Mouse (Mus musculus) left cerebral cortex, postnatal 14 days (tissue): Measurements from ENCODE around the gene Ccnjl. TPM values are rescaled to one million over a fixed set of nuclear protein-coding genes. Genes with fewer than 3 reads are reported as not detected.

Experiments
- DNase-seq, 2 experiments: peaks; one replicate each; pipeline ENCODE4 v3.0.0; 2021 to 2022; ENCODE audit warnings: low spot score in 2 of 2, mixed read lengths in 1 of 2
- intact Hi-C: fragments of 180-260 bp; cut with DNase I; formaldehyde crosslinking; loops from one replicate; pipeline ENCODE4 v1.15.1; 2025
- long read RNA-seq, 2 experiments: library from polyadenylated mRNA; stranded (forward); transcript quantifications; one replicate each; pipeline ENCODE4 v2.0.0; 2021
- total RNA-seq, 2 experiments: library from RNA; stranded (reverse); gene quantifications; 2 replicates each; pipeline ENCODE4 v1.2.3; 2021

Ccnjl gene
- total RNA-seq, result 1 to 10 TPM; 5.6 to 6.2 TPM
- long read RNA-seq, experiment 1, partial matches to known transcripts, result 1 of 5 reads
- long read RNA-seq, experiment 1, other reads (novel, unspliced or antisense), result 0 of 5 reads
- long read RNA-seq, experiment 2, partial matches to known transcripts, result 4 of 5 reads
- long read RNA-seq, experiment 2, other reads (novel, unspliced or antisense), result 0 of 5 reads

DNA sequence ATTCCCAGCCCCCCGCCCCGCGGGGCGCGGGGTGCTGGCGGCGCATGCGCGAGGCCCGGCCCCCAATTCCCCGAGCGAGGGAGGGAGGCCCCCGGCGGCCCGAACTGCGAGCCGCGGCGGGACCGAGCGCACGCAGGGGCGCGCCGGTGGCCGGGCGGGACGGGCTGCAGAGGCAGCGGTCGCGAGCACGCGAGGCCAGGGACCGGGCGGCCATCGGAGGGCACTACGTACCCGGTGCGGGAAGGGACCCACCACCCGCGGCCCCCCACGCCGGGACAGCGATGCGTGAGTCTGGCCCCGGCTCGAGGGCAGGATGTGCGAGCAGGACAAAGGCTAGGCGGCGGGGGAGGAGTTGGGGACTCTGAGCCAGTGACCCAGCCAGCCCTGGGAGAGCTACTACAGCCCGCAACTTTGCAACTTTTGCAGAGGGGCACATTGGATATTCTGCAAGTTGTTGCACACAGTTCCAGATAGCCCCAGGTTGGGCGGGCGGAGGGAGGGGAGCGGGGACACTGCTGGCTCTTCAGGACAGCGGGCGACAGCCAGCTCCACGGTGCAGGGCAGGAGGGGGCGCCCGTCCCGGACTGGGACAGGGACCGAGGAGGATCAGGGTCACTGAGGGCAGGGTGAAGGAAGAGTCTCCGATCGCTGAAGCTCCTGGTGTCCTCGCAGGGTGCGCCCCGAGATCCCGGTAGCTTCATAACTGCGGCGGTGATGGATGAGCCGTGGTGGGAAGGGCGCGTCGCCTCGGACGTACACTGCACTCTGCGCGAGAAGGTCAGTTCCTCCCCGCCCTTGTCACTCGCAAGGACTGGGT, at the start of gene Ccnjl:
TSS of gene Ccnjl (plus strand) at position 102 of the 817 bp plus-strand sequence.
- intact Hi-C loops, result no loop called here
- peak in 1 of 2 experiments; percentile 57 for DNase-seq

DNA sequence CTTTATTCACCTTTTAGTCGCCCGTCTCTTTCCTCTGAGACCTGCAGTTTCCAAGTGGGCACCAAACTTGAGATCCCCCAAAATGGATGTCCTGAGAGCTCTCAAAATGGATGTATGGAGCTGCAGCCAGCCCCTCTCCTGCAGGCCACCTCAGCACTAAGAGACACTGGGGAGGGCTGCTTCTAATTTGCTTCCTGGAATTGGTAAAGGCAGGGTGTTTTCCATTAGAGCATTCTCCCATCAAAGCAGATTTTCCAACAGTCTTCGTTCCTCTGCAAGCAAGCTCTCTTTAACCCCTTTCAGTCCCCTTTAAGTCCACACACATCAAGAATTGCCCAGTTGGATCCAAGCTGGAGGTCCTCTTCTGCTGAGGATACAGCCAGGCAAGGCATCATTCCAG, 49.2 kb upstream of the Ccnjl start:
- no peak for DNase-seq
- intact Hi-C loops, result no loop called here

DNA sequence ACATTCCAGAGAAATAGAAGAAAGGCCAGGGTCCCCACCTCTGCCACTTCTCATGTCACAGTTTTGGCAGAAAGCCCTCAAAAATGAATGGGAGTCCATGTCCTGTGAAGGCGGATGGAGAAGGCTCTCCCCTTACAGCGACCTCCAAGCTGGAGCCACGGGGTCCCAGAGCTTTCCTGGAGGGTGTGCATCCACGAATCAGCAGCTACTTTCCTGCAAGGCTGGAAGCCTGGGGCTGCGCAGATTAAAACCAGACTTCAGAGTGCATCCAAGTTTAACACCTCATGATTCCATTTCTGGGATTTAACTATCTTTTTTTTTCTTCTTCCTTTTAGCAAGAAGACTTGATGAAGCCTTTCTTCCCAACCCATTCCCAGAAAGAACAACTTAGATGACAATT, 48.0 kb upstream of the Ccnjl start:
- intact Hi-C loops, result no loop called here
- DNase-seq, result no peak

DNA sequence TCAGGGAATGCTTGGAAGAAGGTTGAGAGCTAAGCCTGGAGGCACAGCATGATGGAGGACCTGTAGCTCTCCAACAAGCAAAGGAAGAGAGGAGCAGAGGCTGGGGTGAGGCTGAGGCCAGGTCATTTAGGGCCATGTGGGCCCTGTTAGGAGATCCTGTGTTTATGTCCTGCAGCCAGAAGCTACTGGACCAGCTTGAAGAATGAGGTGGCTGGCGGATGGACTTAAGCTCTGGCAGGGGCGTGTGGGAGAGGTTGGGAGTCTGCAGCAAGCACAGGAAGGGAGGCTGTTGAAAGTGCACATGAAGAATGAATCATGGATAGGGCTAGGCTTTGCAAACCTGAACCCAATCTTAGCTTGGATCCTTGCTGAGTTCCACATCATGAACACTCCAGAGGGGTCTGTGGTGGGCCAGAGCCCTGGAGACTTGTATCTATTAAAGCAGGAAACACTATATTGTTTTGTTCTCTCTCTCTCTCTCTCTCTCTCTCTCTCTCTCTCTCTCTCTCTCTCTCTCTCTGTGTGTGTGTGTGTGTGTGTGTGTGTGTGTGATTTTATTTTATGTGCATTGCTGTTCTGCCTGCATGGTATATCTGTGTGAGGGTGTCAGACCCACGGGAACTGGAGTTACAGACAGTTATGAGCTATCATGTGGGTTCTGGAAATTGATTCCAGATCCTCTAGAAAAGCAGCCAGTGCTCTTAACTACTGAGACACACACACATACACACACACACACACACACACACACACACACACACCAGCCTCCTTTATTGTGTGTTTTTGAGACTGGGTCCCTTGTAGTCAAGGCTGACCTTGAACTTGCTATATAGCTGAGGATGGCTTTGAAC, 46.7 kb upstream of the Ccnjl start:
- no peak for DNase-seq
- intact Hi-C loops, result no loop called here

DNA sequence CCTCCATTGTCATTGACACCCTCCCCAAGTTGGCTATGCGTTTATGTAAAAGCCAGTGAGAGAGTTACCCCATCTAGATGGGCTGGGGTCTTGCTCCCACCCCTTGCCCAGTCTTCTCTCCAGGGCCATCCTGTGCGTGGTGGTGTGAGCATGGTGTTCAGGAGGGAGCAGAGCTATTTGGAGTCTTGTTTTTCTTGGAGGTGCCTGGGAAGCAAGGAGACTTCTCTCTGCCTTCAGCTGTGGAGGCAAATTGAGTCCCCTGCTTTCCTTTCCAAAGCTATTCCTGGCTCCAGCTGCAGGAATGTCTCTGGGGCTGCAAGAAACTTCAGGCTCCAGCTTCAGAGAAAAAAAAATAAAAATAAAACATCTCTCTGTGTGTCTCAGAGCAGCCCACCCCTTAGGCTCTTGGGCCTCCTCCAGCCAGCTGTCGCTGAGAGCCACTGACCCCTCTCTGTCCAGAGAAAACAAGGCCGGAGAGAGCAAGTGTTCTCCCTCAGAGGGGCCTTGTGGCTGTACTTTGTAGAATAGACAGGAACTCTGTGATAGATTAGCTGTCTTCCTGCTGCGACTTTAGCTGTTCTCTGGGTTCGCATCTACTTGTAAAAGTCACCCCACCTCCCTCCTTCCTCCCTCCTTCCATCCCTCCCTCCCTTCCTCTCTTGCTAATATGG, 45.3 kb upstream of the Ccnjl start:
- DNase-seq, result no peak
- intact Hi-C loops, result no loop called here

DNA sequence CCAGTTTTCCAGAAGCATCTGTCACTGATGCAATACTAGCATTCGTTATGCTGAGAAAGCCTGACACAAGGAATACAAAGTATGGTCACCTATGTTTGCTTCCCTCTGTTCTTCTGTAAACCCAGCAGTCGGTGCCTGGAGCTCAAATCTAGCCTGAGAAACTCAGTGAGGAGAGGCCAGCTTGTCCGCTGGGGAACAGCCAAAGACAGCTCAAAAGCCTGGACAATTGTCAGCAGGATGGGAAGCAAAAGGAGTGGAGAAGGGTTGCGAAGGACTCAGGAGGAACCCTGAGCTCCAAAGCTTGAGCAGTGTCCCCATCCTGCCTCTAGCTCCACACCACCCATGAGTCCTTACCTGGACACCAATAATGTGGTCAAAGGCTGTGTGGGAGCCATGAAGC, 44.5 kb upstream of the Ccnjl start:
- intact Hi-C loops, result no loop called here

DNA sequence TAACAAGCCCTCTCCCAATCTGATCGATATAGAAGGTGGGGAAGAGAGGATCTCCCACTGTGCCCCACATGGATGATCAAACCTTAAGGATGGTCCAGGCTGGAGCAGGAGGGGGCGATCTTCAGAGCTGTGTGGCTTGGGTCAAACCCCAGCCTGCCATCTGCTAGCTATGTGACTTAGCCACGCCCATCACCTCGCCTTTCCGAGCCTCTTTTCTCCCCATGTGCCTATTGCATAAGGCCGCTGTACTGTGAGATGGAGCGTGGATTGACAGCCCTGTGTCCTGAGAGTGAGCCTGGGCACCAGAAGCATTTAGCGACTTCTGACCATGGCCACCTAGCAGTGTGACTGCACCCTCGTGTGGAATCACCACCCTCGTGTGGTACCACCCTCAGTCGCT, 43.9 kb upstream of the Ccnjl start:
- DNase-seq, result no peak

More for the DNA sequence above, 44.5 kb upstream of the Ccnjl start:
- DNase-seq, result no peak

DNA sequence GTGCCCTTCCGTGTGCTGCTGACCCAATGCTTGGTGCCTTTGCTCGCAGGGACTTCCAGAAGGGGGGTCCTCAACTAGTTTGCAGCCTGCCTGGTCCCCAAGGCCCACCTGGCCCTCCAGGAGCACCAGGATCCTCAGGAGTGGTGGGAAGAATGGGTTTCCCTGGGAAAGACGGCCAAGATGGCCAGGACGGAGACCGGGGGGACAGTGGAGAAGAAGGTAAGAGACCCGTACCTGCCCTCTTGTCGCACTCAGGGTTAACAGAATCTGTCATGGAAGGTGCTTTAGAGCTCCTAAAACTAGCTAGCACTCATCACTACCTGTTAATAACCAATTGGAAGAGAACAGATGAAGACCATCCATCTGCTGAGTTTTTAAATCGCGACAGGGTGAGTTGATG, 42.7 kb upstream of the Ccnjl start:
- intact Hi-C loops, result no loop called here
- DNase-seq, result no peak

More for the DNA sequence above, 43.9 kb upstream of the Ccnjl start:
- intact Hi-C loops, result no loop called here

DNA sequence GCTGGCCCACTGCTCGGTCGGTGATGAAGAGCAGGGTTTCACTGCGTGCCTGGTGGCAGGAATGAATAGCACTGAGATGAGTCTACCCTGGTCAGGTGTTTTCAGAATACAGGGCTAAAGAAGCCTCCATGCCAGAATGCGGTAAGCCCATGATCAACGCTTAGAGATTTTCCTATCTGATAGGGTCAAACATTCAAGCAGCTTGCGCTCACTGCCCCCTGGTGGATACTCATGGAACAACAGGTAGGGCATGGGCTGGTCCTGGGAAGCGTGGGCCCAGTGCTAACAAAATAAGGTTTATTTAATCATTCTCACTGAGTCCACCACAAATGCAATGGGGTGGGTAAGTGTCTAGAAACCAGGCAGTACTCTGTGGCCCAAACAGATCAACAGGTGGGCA, 35.9 kb upstream of the Ccnjl start:
- DNase-seq, result peak; percentile 63 to 81

DNA sequence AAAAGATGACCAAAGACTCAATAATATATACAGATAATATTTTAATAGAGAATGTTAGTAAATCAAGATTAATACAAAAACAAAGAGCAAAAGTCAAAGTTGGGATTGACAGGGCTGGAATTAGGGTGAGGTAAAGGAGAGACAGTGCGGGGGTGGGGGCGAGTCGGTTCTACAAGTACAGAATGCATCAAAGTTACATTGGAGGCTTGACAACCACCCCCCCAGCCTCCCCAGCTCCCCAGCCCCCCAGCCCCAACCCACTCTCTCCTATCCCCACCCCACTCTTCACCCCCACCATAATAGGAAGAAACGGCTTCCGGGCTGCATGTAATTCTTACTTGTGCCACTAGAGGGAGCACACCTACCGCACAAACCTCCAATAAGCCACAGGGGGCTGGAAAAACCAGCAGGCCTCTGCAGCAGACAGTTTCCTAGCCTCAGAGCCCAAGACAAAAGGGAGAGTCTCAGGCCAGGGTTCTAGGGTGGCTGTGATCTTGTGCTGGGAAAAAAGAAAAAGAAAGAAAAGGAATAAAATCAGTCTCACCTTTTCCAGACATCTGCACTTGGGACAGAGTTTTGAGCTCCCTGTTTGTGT, 34.7 kb upstream of the Ccnjl start:
- intact Hi-C loops, result loop anchor here (2.0 to 10.0 kb wide), 5 partner anchors 42 to 231 kb away; partner anchors contain the start of gene 4933415A04Rik

More for the DNA sequence above, 35.9 kb upstream of the Ccnjl start:
- intact Hi-C loops, result loop anchor here (5.0 to 10.0 kb wide), 3 partner anchors 40 to 232 kb away; no protein-coding TSS in a partner anchor

DNA sequence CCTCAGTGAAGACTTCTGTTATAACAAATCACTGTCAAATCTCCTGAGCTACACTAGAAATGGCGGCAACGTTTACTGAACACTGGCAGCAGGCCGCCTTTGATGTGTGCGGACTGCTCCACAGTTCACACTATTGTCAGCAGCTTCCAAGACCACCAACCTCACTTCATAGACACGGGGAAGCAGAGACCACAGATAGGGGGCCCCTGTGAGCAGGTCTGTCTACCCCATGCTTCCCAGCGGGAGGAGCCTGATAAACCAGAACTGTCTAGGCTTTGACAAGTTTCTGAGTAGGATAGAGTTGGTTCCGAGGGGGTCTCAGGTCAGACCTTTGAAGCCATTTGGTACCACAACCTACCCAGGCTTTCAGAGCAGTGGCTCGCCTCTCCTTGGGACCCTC, 33.5 kb upstream of the Ccnjl start:
- no peak for DNase-seq
- intact Hi-C loops, result loop anchor here (2.0 to 10.0 kb wide), 4 partner anchors 92 to 230 kb away; partner anchors contain the start of gene 4933415A04Rik

More for the DNA sequence above, 34.7 kb upstream of the Ccnjl start:
- DNase-seq, result peak; percentile 71 to 84

DNA sequence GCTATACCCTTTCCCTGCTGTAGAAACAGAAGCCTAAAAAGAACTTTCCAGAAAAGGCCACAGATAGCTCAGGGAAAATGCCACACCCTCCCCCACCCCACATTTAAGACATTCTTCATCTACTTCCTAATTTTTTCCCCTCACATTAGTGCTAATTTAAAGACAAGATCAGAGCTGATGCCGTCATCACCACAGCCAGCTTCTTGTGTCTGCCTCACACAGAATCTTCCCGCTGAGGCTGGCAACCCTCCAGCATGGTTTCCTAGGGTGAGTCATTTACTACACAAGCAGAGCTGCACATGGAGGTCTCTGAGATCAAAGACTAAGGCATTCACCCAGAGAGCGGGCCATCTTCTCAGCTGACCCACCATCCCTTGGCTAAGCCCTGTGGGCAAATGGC, 33.1 kb upstream of the Ccnjl start:
- intact Hi-C loops, result loop anchor here (2.0 to 10.0 kb wide), 4 partner anchors 91 to 229 kb away; partner anchors contain the start of gene 4933415A04Rik
- peak; percentile 63 to 68 for DNase-seq

DNA sequence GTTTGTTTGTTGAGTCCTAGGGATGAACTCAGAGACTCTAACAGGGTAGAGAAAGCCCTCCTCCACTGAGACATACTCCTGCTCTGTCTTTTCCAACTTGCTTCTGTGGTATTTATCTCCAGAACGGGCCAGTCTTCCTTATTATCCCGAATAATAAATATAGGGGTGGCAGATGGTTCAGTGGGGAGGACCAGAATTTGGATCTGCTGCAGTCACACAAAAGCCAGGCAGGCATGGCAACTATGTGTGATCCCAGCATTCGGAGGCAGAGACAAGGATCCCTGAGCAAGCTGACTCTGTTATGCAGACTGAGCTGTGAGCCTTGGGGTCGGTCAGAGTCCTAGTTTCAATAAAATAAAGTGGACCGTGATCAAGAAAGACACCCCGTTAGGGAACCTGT, 27.3 kb upstream of the Ccnjl start:
- intact Hi-C loops, result no loop called here

DNA sequence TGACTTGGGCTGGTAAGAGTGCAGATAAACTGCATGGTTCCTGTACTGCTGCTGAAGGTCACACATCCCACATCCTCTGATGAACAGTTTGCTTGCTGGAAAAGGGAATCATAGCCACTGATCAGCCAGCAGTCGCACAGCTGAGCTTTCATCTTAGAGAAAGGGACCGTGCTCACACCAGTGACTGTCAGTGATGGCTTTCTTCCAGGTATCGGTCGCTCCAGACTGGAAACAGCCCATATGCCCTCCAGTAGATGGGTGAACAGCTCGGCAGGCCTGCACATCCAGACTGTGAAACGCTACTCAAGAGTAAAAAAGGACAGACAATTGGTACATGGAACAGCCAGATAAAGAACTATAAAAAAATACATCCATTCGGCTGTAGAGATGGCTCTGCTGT, 23.4 kb upstream of the Ccnjl start:
- DNase-seq, result no peak
- intact Hi-C loops, result no loop called here

More for the DNA sequence above, 27.3 kb upstream of the Ccnjl start:
- no peak for DNase-seq

DNA sequence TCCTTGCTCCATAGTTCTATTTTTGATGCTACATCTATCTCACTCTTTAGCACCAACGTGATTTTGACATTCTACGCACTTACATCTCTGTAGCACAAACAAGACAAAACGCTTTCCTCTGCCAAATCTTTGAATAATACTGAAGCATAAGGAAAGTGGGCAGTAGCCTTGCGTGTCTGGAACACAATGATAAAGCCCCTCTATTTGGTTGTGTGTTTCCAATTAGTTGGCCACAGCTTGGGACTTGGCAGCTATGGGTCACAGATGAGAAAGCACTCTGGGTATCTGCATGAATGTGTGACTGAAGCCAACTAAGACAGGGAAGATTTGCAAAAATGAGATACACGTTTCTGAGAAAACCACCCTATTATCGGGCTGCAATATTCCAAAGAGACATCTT, 20.6 kb upstream of the Ccnjl start:
- intact Hi-C loops, result no loop called here

DNA sequence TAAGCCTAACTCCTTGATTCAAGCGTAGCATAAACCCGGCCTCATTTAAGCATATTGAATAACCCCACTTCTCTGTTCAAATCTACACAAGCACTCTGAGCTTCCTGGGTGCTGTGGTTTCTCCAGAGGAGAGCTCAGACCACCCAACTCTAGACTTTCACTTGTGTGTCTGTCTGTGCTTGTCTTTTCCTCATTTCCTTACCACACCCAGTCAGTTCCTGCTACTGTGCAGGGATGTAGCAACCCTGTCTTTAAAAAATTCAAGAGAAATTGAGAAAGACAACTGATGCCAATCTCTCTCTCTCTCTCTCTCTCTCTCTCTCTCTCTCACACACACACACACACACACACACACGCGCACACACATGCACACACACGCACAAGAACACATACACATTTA, 18.7 kb upstream of the Ccnjl start:
- intact Hi-C loops, result no loop called here
- no peak for DNase-seq

More for the DNA sequence above, 20.6 kb upstream of the Ccnjl start:
- no peak for DNase-seq

DNA sequence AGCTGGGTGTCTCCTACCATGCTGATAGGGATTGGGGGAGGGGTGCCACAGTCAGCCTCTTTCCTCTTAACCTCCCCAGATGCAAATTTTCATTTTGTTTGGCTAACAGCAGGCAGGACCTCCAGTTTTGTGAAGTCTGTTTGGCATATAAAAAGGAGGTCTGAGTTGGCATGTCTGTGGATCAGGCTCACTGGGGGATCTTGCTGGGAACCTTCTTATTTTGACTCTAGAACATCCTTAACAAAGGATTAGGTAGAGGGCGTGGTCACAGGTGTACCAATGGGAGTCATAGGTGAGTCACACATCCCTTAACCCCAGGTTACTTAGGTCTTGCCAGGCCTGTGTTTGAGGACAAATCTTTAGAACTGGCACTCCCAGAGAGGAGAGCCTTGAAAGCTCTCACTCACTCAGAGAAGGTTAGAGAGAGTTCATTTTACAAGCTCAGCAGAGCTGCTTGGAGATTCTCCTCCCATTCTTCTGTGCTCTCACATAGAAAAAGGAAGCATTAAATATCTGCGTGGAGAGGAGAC, 15.9 kb upstream of the Ccnjl start:
- no peak for DNase-seq
- intact Hi-C loops, result no loop called here

DNA sequence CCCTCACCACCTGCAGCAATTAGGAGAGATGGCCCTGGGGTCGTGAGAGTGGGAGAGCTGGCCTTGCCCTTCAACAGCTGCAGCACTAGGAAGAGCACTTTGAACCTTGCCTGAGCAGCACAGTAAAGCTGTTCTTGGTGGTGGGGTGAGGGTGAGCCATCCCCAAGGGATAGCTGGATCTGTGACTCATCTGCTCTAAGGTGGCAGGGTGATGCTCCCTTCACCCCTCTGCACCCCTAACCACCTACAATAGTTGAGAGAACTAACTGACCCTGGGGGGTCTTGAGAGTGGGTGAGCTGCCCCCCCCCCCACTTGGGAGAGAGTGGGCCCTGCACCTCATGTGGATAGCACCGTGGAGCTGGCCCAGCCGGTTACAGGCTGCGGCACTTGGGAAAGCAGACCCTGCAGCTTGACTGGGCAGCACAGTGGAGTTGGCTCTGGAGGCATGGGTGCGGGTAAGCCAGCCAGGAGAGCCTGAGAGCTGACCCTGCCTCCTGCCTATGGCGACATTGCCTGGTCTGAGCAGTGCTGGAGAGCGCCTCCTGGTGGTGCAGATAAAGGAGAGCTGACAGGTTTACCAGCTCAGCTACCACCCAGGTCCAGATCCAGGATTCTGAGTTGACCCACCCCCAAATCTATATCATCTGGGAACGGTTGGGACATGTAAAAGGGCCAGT, 12.1 kb upstream of the Ccnjl start:
- intact Hi-C loops, result no loop called here
- DNase-seq, result peak in 1 of 2 experiments; percentile 18
